Mouse (Mus musculus) ES-E14 (cell line): ENCODE measurements around the gene Ift46.

ENCODE experiments used
- CHD2 ChIP-seq: IDR thresholded peaks from 2 replicates; pipeline ENCODE4 v1.6.1; 2014; ENCODE audit warnings: mild to moderate bottlenecking, low read depth, low read length, inconsistent platforms
- HCFC1 ChIP-seq: IDR thresholded peaks from 2 replicates; pipeline ENCODE4 v1.6.1; 2012; ENCODE audit warnings: low read length, inconsistent platforms, borderline replicate concordance; ENCODE audit not compliant: insufficient read depth
- MAFK ChIP-seq: IDR thresholded peaks from 2 replicates; pipeline ENCODE4 v1.6.1; 2014; ENCODE audit warnings: mild to moderate bottlenecking, low read depth, low read length, inconsistent platforms; ENCODE audit not compliant: insufficient read depth
- ZC3H11A ChIP-seq: IDR thresholded peaks from 2 replicates; pipeline ENCODE4 v1.6.1; 2012; ENCODE audit warnings: low read depth, mild to moderate bottlenecking, inconsistent platforms, low read length, borderline replicate concordance
- ZNF384 ChIP-seq: IDR thresholded peaks from 2 replicates; pipeline ENCODE4 v1.6.1; 2012; ENCODE audit warnings: low read depth, low read length, inconsistent platforms

DNA sequence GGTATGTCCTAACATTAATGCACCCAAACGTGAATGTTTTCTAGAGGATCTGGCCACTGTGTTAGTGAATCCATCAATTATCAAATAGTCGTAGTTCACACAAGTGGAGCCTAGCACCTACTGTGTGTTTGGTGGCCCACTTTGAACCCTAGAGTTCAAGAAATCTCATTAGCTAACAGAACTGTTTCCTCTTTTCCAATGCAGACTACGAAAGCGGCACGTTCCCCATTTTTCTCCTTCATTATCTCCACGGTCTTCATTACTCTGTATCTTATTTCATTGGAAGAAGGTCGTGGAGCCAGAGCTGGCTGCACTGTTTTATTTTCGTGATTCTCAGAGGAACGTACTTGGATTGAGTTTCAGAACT lies 32.2 kb downstream of the Ift46 start:
- TF ChIP-seq CHD2, result no peak
- no peak for TF ChIP-seq ZNF384
- no peak for TF ChIP-seq ZC3H11A
- TF ChIP-seq HCFC1, result no peak
- no peak for TF ChIP-seq MAFK
